Mouse (Mus musculus): ENCODE data around the gene E2f3. TPM values are rescaled to one million over a fixed set of nuclear protein-coding genes. Genes with fewer than 3 reads are reported as not detected.
A peak's percentile ranks its signal among the peaks of the same experiment; 100 is the strongest.

The E2f3 gene
- polyA plus RNA-seq, 1 experiment from 2014 or later, result 2.6 TPM

GRCm38 (mm10) chr13:29960416-29960815 is 25.4 kb downstream of the E2f3 start:
- Histone ChIP-seq H3K27ac (ENCODE audit: low read depth) (no peak overlapping the region), H3K9me3 (ENCODE audit: low read length) (no peaks in the 10 kb centered on the region), H3K4me3 (ENCODE audit: low read depth, low read length) (no peak overlapping the region), H3K4me2 (ENCODE audit: low read depth, low read length) (no peak overlapping the region), H3K27me3 (ENCODE audit: insufficient read depth, low read length) (no peaks in the 10 kb centered on the region), H3K36me3 (replicated peaks; ENCODE audit: insufficient read depth, low read length) (peaks cover 6% of the 10 kb centered on the region; the same call in 1 of the 2 replicates), H3K4me1 (ENCODE audit: insufficient read depth) (peaks cover 14% of the 10 kb centered on the region), H3K9ac (replicated peaks) (no peak overlapping the region)
- ATAC-seq (no peak), DNase-seq (no peak)
- TF ChIP-seq EP300 (IDR thresholded peaks at IDR 0.05; ENCODE audit: low read depth) (no peak), CTCF (IDR thresholded peaks at IDR 0.05; ENCODE audit: low read depth) (no peak)
- WGBS (ENCODE audit: insufficient replicate concordance), result 81% methylated on average over 6 of the region's 6 CpGs

GRCm38 (mm10) chr13:29957731-29958254 is 28.1 kb downstream of the E2f3 start:
- no peaks in the 10 kb centered on the region for H3K27me3 ChIP-seq (ENCODE audit: insufficient read depth, low read length)
- DNase-seq, result no peak
- no peaks in the 10 kb centered on the region for H3K9me3 ChIP-seq (ENCODE audit: low read length)
- TF ChIP-seq CTCF (IDR thresholded peaks at IDR 0.05; ENCODE audit: low read depth) (no peak), EP300 (IDR thresholded peaks at IDR 0.05; ENCODE audit: low read depth) (no peak)
- H3K4me1 ChIP-seq (ENCODE audit: insufficient read depth), result peaks cover 14% of the 10 kb centered on the region
- no peak overlapping the region for H3K9ac ChIP-seq (replicated peaks)
- H3K4me2 ChIP-seq (ENCODE audit: low read depth, low read length), result no peak overlapping the region
- peaks cover 2% of the 10 kb centered on the region; the same call in 1 of the 2 replicates for H3K36me3 ChIP-seq (replicated peaks; ENCODE audit: insufficient read depth, low read length)
- 71% methylated on average over 9 of the region's 9 CpGs for WGBS (ENCODE audit: insufficient replicate concordance)
- no peak overlapping the region for H3K27ac ChIP-seq (ENCODE audit: low read depth)
- H3K4me3 ChIP-seq (ENCODE audit: low read depth, low read length), result no peak overlapping the region
- ATAC-seq, result peak; percentile 64

DNA sequence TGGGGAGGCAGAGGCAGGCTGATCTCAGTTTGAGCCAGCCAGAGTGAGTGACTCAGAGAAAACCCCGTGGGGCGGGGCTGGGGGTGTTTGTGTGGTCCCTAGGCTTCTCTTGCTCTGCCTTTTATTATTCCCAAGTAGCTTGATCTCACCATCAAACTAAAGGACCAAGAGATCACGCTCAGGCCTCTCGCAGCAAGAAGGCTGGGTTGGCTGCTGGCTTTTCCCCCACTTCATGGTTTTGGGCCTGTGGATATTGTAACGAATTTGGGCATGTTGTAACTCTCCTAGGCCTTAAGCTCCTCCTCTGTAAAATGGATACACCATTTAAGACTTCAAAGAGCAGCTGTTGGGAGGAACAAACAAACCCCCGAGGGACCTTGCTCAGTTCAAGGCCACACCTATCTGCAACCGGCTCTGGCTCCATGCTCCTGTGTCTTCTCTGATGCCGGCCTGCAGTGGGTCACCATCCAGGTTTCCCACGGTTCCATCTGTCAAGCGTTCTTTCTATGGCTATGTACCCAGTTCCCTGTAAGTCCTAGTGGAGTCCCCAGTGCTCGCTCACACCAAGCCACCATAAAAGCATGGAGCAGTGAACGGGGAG is 28.9 kb downstream of the E2f3 start:
- H3K9me3 ChIP-seq (ENCODE audit: low read length), result no peaks in the 10 kb centered on the region
- TF ChIP-seq CTCF (IDR thresholded peaks at IDR 0.05; ENCODE audit: low read depth), result no peak
- no peak for TF ChIP-seq EP300 (IDR thresholded peaks at IDR 0.05; ENCODE audit: low read depth)
- no peak for ATAC-seq
- WGBS (ENCODE audit: insufficient replicate concordance), result 72% methylated on average over 12 of the region's 12 CpGs
- H3K4me3 ChIP-seq (ENCODE audit: low read depth, low read length), result no peak overlapping the region
- H3K9ac ChIP-seq (replicated peaks), result no peak overlapping the region
- no peak for DNase-seq
- H3K27ac ChIP-seq (ENCODE audit: low read depth), result no peak overlapping the region; the same call in 1 of the 2 replicates
- no peaks in the 10 kb centered on the region for H3K36me3 ChIP-seq (replicated peaks; ENCODE audit: insufficient read depth, low read length)
- no peaks in the 10 kb centered on the region for H3K27me3 ChIP-seq (ENCODE audit: insufficient read depth, low read length)
- H3K4me2 ChIP-seq (ENCODE audit: low read depth, low read length), result no peak overlapping the region
- peaks cover 14% of the 10 kb centered on the region for H3K4me1 ChIP-seq (ENCODE audit: insufficient read depth)

GRCm38 (mm10) chr13:29955296-29955695 is 30.6 kb downstream of the E2f3 start:
- Histone ChIP-seq H3K4me3 (ENCODE audit: low read depth, low read length) (no peak overlapping the region), H3K9ac (replicated peaks) (no peak overlapping the region), H3K4me2 (ENCODE audit: low read depth, low read length) (no peak overlapping the region), H3K4me1 (ENCODE audit: insufficient read depth) (peaks cover 14% of the 10 kb centered on the region), H3K27me3 (ENCODE audit: insufficient read depth, low read length) (no peaks in the 10 kb centered on the region), H3K36me3 (replicated peaks; ENCODE audit: insufficient read depth, low read length) (no peaks in the 10 kb centered on the region), H3K9me3 (ENCODE audit: low read length) (no peaks in the 10 kb centered on the region), H3K27ac (ENCODE audit: low read depth) (no peak overlapping the region)
- DNase-seq (no peak), ATAC-seq (no peak)
- WGBS (ENCODE audit: insufficient replicate concordance), result 87% methylated on average over 10 of the region's 11 CpGs
- TF ChIP-seq CTCF (IDR thresholded peaks at IDR 0.05; ENCODE audit: low read depth), result no peak
- no peak for TF ChIP-seq EP300 (IDR thresholded peaks at IDR 0.05; ENCODE audit: low read depth)

GRCm38 (mm10) chr13:29954741-29955140 is 31.1 kb downstream of the E2f3 start:
- no peak overlapping the region for H3K27ac ChIP-seq (ENCODE audit: low read depth)
- ATAC-seq, result no peak
- H3K9me3 ChIP-seq (ENCODE audit: low read length), result no peaks in the 10 kb centered on the region
- no peak for DNase-seq
- TF ChIP-seq EP300 (IDR thresholded peaks at IDR 0.05; ENCODE audit: low read depth) (no peak), CTCF (IDR thresholded peaks at IDR 0.05; ENCODE audit: low read depth) (no peak)
- WGBS (ENCODE audit: insufficient replicate concordance), result 94% methylated on average over 10 of the region's 10 CpGs
- no peak overlapping the region for H3K9ac ChIP-seq (replicated peaks)
- no peak overlapping the region for H3K4me3 ChIP-seq (ENCODE audit: low read depth, low read length)
- no peaks in the 10 kb centered on the region for H3K27me3 ChIP-seq (ENCODE audit: insufficient read depth, low read length)
- no peaks in the 10 kb centered on the region for H3K36me3 ChIP-seq (replicated peaks; ENCODE audit: insufficient read depth, low read length)
- peaks cover 14% of the 10 kb centered on the region for H3K4me1 ChIP-seq (ENCODE audit: insufficient read depth)
- H3K4me2 ChIP-seq (ENCODE audit: low read depth, low read length), result no peak overlapping the region

GRCm38 (mm10) chr13:29953417-29954045 is 32.3 kb downstream of the E2f3 start:
- Histone ChIP-seq H3K9ac (replicated peaks) (no peak overlapping the region), H3K9me3 (ENCODE audit: low read length) (no peaks in the 10 kb centered on the region), H3K27me3 (ENCODE audit: insufficient read depth, low read length) (no peaks in the 10 kb centered on the region), H3K4me1 (ENCODE audit: insufficient read depth) (peaks cover 13% of the 10 kb centered on the region), H3K36me3 (replicated peaks; ENCODE audit: insufficient read depth, low read length) (no peaks in the 10 kb centered on the region; the same call in 1 of the 2 replicates), H3K4me2 (ENCODE audit: low read depth, low read length) (no peak overlapping the region), H3K4me3 (ENCODE audit: low read depth, low read length) (no peak overlapping the region), H3K27ac (ENCODE audit: low read depth) (no peak overlapping the region)
- TF ChIP-seq CTCF (IDR thresholded peaks at IDR 0.05; ENCODE audit: low read depth), result peak; percentile 40
- no peak for TF ChIP-seq EP300 (IDR thresholded peaks at IDR 0.05; ENCODE audit: low read depth)
- 91% methylated on average over 4 of the region's 4 CpGs for WGBS (ENCODE audit: insufficient replicate concordance)
- no peak for ATAC-seq
- DNase-seq, result no peak
